Mouse (Mus musculus) midbrain, embryonic 13.5 days (tissue): ENCODE results near the gene Tmcc1. TPM values are rescaled to one million over a fixed set of nuclear protein-coding genes. Genes with fewer than 3 reads are reported as not detected.
A peak's percentile ranks its signal among the peaks of the same experiment; 100 is the strongest.

Experiments used
- ATAC-seq: fragments of 200-750 bp; cut with Nextera tagmentation; 2 replicates; pipeline ENCODE4 v1.8.0; 2017; ENCODE audit warnings: mild to moderate bottlenecking, moderate TSS enrichment, moderate library complexity
- H3K27ac ChIP-seq: fragments of 300-500 bp; sonication (generic); 2 replicates; pipeline ENCODE4 v1.5.1; 2015; ENCODE audit warnings: inconsistent platforms, mild to moderate bottlenecking, moderate library complexity
- H3K27me3 ChIP-seq: fragments of 300-500 bp; sonication (generic); 2 replicates; pipeline ENCODE4 v1.6.1; 2015; ENCODE audit warnings: mild to moderate bottlenecking, inconsistent platforms
- H3K36me3 ChIP-seq: fragments of 300-500 bp; sonication (generic); 2 replicates; pipeline ENCODE4 v1.6.1; 2015; ENCODE audit warnings: mild to moderate bottlenecking, inconsistent platforms
- H3K4me1 ChIP-seq: fragments of 300-500 bp; sonication (generic); replicated peaks from 2 replicates; pipeline ENCODE4 v1.6.1; 2015; ENCODE audit warnings: inconsistent platforms
- H3K4me2 ChIP-seq: fragments of 300-500 bp; sonication (generic); replicated peaks from 2 replicates; pipeline ENCODE4 v1.6.1; 2015; ENCODE audit warnings: moderate library complexity, mild to moderate bottlenecking, inconsistent platforms
- H3K4me3 ChIP-seq: fragments of 300-500 bp; sonication (generic); replicated peaks from 2 replicates; pipeline ENCODE4 v1.5.1; 2015; ENCODE audit warnings: mild to moderate bottlenecking, inconsistent platforms
- H3K9ac ChIP-seq: fragments of 300-500 bp; sonication (generic); replicated peaks from 2 replicates; pipeline ENCODE4 v1.6.1; 2015; ENCODE audit warnings: mild to moderate bottlenecking, inconsistent platforms
- H3K9me3 ChIP-seq: fragments of 300-500 bp; sonication (generic); 2 replicates; pipeline ENCODE4 v1.6.1; 2016; ENCODE audit warnings: mild to moderate bottlenecking, inconsistent platforms
- WGBS: fragments of 180-500 bp; shearing (Covaris S2); methylation state at CpG from one replicate; pipeline ENCODE4 v1.1.7; 2015; 5-methylcytosine and 5-hydroxymethylcytosine counted together
- polyA plus RNA-seq: library from polyadenylated mRNA; unstranded; fragments of >200 nt; fragmentation: Nextera tagmentation; extraction: Ambion mirVana; gene quantifications from 2 replicates; pipeline ENCODE4 v1.2.1, GENCODE M21; 2015

Gene Tmcc1
- polyA plus RNA-seq, 1 experiment from 2014 or later: 36.4 TPM

DNA sequence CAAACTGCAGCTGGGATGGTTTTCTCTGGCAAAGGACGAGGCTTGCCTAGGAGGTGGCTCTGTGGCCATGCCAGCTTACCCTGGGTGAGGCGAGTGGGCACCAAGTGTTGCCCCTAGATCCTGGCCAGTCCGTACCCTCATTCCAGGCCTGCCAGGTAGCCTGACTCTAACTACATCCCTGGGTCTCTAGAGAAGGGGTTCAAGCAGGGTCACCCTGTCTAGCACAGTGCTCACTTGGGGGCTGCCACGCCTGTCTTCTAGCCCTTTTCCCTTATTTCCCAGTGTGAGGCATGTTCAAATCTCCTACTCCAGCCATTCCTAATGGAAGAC is 187.4 kb downstream of the Tmcc1 start:
- Histone ChIP-seq H3K27ac (no peak overlapping the region), H3K4me2 (no peak overlapping the region), H3K9me3 (no peaks in the 10 kb centered on the region), H3K4me3 (no peak overlapping the region), H3K4me1 (0 out of 2 replicates have a peak, but pooled peaks cover 4% of the 10 kb centered on the region), H3K36me3 (no peaks in the 10 kb centered on the region), H3K9ac (no peak overlapping the region), H3K27me3 (0 out of 2 replicates have a peak, but pooled peaks cover 9% of the 10 kb centered on the region)
- WGBS: 67% methylated on average over 4 of the region's 4 CpGs
- ATAC-seq: no peak

DNA sequence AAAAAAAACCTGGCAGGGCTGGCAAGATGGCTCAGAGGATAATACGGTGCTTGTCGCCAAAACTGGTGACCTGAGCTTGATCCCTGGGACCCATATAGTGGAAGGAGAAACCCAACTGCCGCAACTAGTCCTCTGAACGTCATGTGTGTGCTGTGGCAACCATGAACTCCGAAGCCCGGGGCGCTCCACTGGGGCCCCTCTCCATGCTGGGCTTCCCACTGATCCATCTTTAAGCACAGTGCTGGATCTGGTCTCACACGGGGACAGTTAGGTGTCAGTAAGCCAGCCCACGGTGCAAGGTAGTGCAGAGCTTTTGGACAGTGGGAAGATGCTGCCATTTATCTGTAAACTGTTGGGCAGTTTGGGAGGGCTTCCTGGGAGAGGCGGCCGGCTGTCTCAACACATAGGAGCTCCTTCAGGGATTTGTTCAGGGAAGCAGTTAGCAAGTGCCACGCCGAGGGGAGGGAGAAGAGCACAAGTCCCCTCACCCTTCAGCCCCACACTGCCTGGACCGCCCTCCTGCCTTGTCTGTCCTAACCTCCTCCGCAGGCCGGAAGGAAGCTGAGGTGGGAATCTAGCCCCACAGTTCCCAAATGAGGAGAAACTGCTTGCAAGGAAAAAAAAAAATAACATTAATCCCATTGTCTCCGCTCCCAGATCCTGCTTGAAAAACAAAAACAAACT is 187.9 kb downstream of the Tmcc1 start:
- WGBS: 72% methylated on average over 17 of the region's 17 CpGs
- no peak for ATAC-seq
- Histone ChIP-seq H3K9ac (no peak overlapping the region), H3K9me3 (no peaks in the 10 kb centered on the region), H3K27ac (no peak overlapping the region), H3K4me3 (no peak overlapping the region), H3K4me2 (no peak overlapping the region), H3K4me1 (0 out of 2 replicates have a peak, but pooled peaks cover 4% of the 10 kb centered on the region), H3K27me3 (0 out of 2 replicates have a peak, but pooled peaks cover 9% of the 10 kb centered on the region), H3K36me3 (no peaks in the 10 kb centered on the region)

DNA sequence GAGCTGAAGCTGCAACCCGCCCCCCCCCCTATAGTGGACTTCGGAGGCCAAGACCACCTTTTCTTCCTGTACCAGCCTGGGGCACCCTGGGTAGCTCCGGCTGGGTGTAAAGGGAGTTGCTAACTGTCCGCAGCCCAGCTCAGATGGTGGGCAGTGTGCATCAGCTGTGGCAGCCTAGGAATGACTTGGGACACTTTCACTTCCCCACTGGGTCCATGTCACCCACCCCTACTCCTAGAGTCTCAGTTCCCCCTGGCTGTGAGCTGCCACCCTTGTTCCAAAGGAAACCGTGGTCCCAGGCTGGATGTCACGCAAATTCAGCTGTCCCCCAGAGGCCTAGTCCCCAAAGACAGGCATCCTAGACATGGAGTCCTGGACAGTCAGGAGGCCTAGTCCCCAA is 188.6 kb downstream of the Tmcc1 start:
- Histone ChIP-seq H3K9ac (no peak overlapping the region), H3K27ac (no peak overlapping the region), H3K36me3 (no peaks in the 10 kb centered on the region), H3K4me2 (no peak overlapping the region), H3K9me3 (no peaks in the 10 kb centered on the region), H3K4me3 (no peak overlapping the region), H3K4me1 (0 out of 2 replicates have a peak, but pooled peaks cover 4% of the 10 kb centered on the region), H3K27me3 (0 out of 2 replicates have a peak, but pooled peaks cover 9% of the 10 kb centered on the region)
- ATAC-seq: no peak
- 90% methylated on average over 6 of the region's 6 CpGs for WGBS

DNA sequence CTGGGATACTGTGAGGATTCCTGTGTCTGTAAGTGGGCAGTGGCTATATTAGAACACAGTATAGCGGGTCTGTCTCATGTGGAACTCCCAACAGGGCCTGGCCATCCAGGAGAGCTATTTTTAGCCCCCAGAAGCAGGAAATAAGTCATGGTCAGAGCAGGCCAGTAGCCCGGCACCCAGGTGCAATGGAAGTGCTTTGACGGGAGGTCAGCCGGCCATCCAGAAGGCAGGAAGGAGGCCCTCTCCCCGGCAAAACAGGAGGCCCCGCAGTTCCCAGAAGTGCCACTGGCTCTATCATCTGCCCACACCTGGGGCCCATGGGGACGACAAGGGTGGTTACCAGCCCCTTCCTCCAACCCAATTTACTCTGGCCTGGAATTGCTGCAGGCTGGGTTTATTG is 189.2 kb downstream of the Tmcc1 start:
- Histone ChIP-seq H3K27ac (no peak overlapping the region), H3K36me3 (no peaks in the 10 kb centered on the region), H3K9me3 (no peaks in the 10 kb centered on the region), H3K9ac (no peak overlapping the region), H3K4me2 (no peak overlapping the region), H3K4me3 (no peak overlapping the region), H3K27me3 (0 out of 2 replicates have a peak, but pooled peaks cover 9% of the 10 kb centered on the region), H3K4me1 (0 out of 2 replicates have a peak, but pooled peaks cover 4% of the 10 kb centered on the region)
- no peak for ATAC-seq
- WGBS: 71% methylated on average over 7 of the region's 7 CpGs

DNA sequence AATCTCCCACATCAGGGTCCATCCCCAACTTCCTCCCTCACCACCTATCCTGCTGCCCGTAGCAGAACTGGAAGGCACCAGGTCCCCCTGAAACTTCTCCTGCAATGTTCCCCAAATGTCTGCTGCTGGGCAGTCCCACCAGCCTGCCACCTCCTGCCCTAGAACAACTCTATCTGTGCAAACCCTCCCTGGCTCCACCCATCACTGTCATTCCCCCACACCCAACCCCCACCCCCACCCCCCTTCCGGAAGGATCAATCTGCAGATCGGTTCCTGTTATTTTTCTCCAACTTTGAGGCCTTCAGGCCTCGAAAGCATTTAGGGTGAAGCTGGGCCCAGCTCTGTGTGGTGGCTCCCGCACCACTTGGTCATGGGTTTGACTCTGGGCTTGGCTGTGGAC is 189.8 kb downstream of the Tmcc1 start:
- Histone ChIP-seq H3K4me1 (0 out of 2 replicates have a peak, but pooled peaks cover 4% of the 10 kb centered on the region), H3K9me3 (no peaks in the 10 kb centered on the region), H3K4me3 (no peak overlapping the region), H3K27me3 (0 out of 2 replicates have a peak, but pooled peaks cover 9% of the 10 kb centered on the region), H3K27ac (no peak overlapping the region), H3K9ac (no peak overlapping the region), H3K36me3 (no peaks in the 10 kb centered on the region), H3K4me2 (no peak overlapping the region)
- WGBS: 73% methylated on average over 5 of the region's 5 CpGs
- no peak for ATAC-seq

DNA sequence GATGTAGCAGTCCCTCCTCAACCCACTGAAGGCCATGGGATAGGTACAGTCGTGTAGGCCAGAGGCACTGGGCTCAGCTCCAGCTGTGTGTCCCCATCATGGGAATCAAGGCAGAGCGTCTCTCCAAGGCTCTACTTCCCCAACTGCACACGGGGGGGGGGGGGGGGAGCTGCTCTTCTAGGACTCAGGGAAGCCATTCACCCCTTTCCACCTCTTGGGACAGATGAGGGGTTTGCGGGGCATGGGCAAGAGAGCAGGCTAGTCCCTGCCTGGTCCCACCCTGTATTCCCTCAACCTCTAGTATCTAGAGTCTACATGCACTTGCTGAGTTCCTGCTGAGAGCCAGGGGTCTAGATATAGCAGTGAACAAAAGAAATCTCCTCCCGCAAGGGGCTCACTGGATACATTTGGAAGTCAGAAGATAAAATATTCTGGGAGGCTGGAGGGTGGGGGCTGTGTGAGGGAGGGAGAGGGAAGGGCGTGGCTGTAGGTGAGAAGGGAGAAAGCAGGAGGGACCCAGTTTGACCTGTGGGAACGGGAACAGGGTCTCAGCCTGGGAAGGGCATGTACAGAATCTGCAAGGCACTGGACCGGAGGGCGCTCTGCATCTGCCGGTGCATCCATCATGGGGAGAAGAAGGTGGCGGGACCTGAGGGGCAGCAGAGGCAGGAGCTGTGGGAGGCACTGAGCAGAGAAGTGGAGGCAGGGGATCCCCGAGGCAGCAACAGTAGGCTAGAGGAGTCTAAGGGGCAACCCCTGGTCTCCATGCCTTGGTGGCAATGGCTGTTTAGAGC is 190.8 kb downstream of the Tmcc1 start:
- Histone ChIP-seq H3K9ac (no peak overlapping the region), H3K4me3 (no peak overlapping the region), H3K27me3 (0 out of 2 replicates have a peak, but pooled peaks cover 12% of the 10 kb centered on the region), H3K9me3 (no peaks in the 10 kb centered on the region), H3K36me3 (no peaks in the 10 kb centered on the region), H3K27ac (no peak overlapping the region), H3K4me1 (no peaks in the 10 kb centered on the region; the same call in 1 of the 2 replicates), H3K4me2 (no peak overlapping the region)
- WGBS: 78% methylated on average over 10 of the region's 12 CpGs
- ATAC-seq: no peak

DNA sequence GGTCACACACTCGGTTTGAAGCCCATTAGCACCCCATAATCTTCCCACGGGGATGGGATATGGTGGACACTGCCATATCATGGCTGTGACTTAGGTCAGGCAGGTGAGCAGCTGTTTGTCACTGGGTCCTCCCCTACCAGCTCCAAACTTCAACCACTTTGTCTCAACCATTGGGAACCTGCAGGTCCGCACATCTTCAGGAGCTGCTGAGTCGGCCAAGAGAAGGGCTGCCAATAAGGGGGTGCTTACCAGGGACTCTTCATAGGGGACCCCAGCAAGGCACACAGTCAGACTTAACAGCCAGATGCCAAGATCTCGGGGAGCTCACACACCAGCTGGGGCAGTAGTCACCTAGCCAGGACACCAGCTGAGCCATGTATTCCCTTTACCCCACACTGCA is 192.4 kb downstream of the Tmcc1 start:
- Histone ChIP-seq H3K9ac (no peak overlapping the region), H3K27me3 (peaks cover 13% of the 10 kb centered on the region), H3K36me3 (no peaks in the 10 kb centered on the region), H3K9me3 (no peaks in the 10 kb centered on the region), H3K27ac (no peak overlapping the region), H3K4me1 (no peaks in the 10 kb centered on the region; the same call in 1 of the 2 replicates), H3K4me2 (no peak overlapping the region), H3K4me3 (no peak overlapping the region)
- ATAC-seq: no peak
- 86% methylated on average over 5 of the region's 5 CpGs for WGBS

DNA sequence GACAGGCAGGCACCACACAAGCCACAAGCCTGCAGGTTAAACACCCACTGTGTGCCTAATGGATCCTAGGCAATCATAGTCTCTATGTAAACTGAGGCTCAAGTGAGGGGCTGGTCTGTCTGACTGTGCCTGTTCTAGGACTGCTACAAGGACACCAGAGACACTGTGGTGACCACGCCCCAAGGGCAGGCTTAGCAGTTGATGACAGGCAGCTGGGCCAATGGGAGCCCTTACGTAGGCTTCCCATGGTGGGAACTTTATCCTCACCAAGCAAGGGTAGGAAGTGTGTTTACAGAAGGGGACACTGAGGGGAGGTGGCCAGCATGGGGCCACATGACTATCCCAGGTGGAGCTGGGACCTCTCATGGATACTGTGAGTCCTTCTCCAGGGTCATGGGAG is 194.1 kb downstream of the Tmcc1 start:
- Histone ChIP-seq H3K4me1 (peaks cover 7% of the 10 kb centered on the region), H3K27ac (no peak overlapping the region), H3K4me2 (no peak overlapping the region), H3K9ac (no peak overlapping the region), H3K9me3 (no peaks in the 10 kb centered on the region), H3K36me3 (no peaks in the 10 kb centered on the region), H3K27me3 (peaks cover 26% of the 10 kb centered on the region), H3K4me3 (no peak overlapping the region)
- ATAC-seq: no peak
- WGBS: 84% methylated on average over 2 of the region's 2 CpGs

DNA sequence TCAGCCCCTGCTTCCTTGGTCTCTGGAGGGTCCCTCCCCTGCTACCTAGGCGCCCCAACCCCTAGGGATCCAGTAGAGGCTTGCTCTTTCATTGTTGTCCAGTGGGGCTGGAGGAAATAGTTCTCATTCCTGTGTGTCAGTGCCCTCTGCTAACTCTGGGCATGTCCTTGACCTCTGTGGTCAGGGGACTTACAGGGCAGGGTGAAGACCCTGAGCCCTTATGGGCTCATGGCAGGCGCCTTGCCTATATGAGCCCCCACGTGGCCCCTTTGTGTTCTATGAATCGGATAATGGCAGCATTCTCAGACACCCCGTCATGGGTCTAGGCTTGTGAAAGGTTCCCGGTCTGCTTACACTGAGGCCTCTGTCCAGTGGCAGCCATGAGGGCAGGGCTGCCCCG is 194.5 kb downstream of the Tmcc1 start:
- Histone ChIP-seq H3K4me2 (no peak overlapping the region), H3K4me3 (no peak overlapping the region), H3K4me1 (peaks cover 12% of the 10 kb centered on the region), H3K27ac (no peak overlapping the region), H3K9ac (no peak overlapping the region), H3K27me3 (peaks cover 30% of the 10 kb centered on the region), H3K36me3 (no peaks in the 10 kb centered on the region), H3K9me3 (no peaks in the 10 kb centered on the region)
- WGBS: 77% methylated on average over 7 of the region's 7 CpGs
- ATAC-seq: no peak

DNA sequence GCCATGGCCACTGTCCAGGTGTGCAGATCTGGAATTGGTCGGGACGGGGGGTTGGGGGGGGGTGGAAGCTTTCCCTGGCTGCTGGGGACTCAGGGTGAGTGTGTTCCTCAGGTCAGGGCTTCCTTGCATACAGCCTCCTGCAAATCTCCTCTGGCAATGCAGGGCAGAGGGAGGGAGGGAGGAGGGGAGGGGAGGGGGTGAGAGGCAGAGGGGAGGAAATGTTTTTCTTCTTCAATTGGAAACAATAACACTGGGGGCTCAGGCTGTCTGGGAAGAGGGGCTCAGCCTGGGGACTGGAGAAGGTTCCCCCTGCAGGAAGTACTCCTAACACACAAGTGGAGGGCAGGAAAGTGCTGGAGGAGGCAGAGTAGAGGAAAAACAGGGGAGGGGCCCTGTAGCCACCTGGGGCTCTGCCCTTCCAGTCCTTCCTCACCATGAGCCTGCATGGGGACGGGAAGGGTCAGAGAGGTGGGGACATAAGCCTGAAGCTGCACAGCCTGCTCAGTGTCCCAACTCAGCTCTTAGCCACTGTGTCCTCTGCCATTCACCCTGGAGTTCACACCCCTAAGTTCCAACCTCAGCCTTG is 195.5 kb downstream of the Tmcc1 start:
- ATAC-seq: no peak
- Histone ChIP-seq H3K9ac (0 out of 2 replicates have a peak overlapping the region, but pooled peaks have one; percentile 16), H3K4me2 (no peak overlapping the region), H3K36me3 (no peaks in the 10 kb centered on the region), H3K4me1 (peaks cover 21% of the 10 kb centered on the region), H3K27me3 (peaks cover 40% of the 10 kb centered on the region), H3K9me3 (no peaks in the 10 kb centered on the region), H3K4me3 (no peak overlapping the region), H3K27ac (no peak overlapping the region)
- WGBS: 19% methylated on average over 3 of the region's 3 CpGs

DNA sequence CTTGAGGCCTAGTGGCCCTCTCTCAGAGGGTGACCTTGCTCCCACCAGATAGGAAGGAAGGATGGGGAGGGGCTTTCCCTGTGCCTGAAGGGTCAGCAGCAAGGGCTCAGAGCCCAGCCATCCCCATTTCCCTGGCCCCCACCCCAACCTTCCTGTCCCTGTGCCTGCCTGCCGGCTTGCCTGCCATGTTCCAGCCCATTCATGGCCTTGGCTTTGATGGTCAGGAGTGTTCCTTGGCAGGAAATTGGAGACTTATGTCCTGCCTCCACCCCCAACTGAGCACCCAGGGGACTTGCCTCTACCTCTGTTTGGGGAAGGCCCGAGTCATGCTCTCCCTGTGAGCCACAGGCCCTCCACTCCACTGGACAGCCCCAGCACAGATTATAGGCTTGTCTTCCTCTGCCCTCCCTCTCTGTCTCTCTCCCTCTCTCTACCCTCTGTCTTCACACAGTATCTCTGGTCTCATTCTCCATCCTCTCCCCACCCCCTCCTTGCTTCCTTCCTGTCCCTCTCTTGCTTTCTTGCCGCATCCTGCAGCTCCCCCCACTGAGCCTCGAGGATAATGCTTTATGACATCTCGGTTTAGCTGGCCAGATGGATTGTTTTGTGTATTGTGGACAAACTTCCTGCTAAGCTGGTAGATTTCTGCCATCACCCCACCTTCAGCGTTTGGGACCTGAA is 197.0 kb downstream of the Tmcc1 start:
- Histone ChIP-seq H3K36me3 (no peaks in the 10 kb centered on the region), H3K9ac (no peak overlapping the region), H3K4me1 (peaks cover 29% of the 10 kb centered on the region), H3K4me2 (no peak overlapping the region), H3K4me3 (no peak overlapping the region), H3K9me3 (no peaks in the 10 kb centered on the region), H3K27ac (no peak overlapping the region), H3K27me3 (peaks cover 55% of the 10 kb centered on the region)
- no peak for ATAC-seq
- 44% methylated on average over 6 of the region's 6 CpGs for whole genome bisulfite sequencing
